Mouse (Mus musculus): ENCODE results near the gene Dact3. TPM values are rescaled to one million over a fixed set of nuclear protein-coding genes. Genes with fewer than 3 reads are reported as not detected.

Dact3 gene
- polyA plus RNA-seq, 1 experiment from 2014 or later: 3.5 TPM

DNA sequence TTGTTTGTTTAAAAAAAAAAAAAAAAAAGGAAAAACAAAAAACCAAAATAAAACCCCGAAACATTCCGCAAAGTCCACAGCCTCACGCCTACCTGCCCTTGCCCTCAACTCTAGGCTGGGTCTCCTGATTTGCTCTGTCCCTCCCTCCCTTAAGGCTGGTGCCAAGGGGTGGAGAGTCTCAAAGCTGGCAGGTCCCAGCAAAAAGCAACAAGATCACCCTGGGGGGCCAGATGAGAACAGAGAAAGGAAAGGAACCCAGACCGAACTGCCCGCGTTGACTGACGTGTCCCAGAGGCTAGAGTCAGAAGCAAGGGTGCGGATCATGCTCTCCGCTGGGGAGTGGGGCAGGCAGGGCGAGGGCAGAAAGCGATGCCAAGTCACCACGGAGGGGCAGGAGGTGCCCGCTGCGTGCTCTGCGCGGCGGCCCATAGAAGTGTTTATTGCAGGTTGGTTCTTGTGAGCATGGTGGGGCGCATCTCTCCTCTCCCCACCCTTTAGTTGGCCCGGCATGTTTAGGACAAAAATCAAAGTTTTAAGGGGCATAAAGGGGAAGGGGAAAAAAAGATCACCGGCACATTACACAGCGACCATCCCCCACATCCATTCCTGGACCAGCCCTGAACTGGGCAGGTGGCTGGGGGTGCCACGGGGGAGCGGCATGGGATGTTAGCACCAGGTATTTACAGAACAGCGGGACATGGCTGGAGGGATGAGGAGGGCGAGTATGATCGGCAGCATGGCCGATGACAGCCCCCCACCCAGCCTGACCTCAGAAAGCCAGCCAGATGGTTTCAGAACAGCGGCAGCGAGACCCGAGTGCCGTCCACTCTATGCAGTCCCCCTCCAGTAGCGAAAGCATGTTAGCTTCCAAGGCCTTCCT lies 40.6 kb downstream of the Dact3 start:
- no peak overlapping the region for H3K9ac ChIP-seq (ENCODE audit: low read depth, low read length)
- peaks cover 40% of the 10 kb centered on the region for H3K36me3 ChIP-seq (ENCODE audit: control insufficient read depth, insufficient read depth, low read length)
- no peak overlapping the region for H3K4me3 ChIP-seq (ENCODE audit: low read length)
- H3K27ac ChIP-seq (ENCODE audit: low read depth, low read length): no peak overlapping the region
- H3K9me3 ChIP-seq (ENCODE audit: control insufficient read depth, low read length): no peaks in the 10 kb centered on the region
- 85% methylated on average over 28 of the region's 32 CpGs for WGBS
- H3K4me1 ChIP-seq (ENCODE audit: control insufficient read depth, insufficient read depth, low read depth, low read length): peaks cover 28% of the 10 kb centered on the region
- no peak for ATAC-seq
- no peak overlapping the region for H3K4me2 ChIP-seq (ENCODE audit: low read length)
- H3K27me3 ChIP-seq (replicated peaks; ENCODE audit: control insufficient read depth, insufficient read depth, low read length): no peaks in the 10 kb centered on the region

DNA sequence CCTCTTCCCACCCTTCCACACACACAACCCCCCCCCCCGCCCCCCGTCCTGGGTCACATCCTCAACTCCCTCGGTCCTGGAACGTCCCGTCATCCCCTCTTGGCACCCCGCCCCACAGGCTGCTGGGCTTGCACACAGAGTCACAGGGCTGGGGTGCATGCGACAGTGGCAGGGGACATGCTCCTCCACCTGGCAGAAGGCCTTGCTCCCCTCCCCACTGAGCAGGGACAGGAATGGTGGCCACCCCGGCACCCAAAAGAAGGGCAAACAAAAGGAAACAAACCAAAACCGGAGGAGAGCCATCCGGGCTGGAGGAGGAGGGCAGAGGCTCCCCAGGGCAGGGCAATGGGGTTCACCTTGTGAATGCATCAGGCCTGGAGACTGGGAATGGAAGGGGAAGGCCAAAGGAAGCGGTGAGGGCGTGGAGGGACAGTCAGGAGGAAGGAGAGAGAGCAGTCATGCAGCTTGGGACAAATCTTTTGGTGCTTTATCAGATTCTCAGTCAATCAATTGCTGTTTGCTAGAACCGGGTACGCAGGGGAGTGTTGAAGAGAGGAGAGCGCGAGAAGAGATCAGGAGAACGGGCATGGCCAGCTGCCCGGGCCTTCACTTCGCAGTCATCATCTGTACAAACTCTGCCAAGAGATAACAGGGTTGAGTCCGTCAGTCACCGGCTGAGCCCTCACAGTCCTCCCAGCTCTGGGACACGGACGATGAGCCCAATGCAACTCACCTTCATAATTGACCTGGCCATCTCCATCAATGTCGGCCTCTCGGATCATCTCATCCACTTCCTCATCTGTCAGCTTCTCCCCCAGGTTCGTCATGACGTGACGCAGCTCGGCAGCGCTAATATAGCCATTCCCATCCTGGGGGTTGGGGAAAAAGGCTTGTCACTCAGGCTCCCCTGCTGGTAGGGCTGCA lies 41.5 kb downstream of the Dact3 start:
- Histone ChIP-seq H3K4me2 (ENCODE audit: low read length) (no peak overlapping the region), H3K4me1 (ENCODE audit: control insufficient read depth, insufficient read depth, low read depth, low read length) (peaks cover 37% of the 10 kb centered on the region), H3K9ac (ENCODE audit: low read depth, low read length) (no peak overlapping the region), H3K4me3 (ENCODE audit: low read length) (no peak overlapping the region), H3K9me3 (ENCODE audit: control insufficient read depth, low read length) (no peaks in the 10 kb centered on the region), H3K27me3 (replicated peaks; ENCODE audit: control insufficient read depth, insufficient read depth, low read length) (no peaks in the 10 kb centered on the region), H3K36me3 (ENCODE audit: control insufficient read depth, insufficient read depth, low read length) (peaks cover 40% of the 10 kb centered on the region), H3K27ac (ENCODE audit: low read depth, low read length) (no peak overlapping the region)
- ATAC-seq: no peak
- WGBS: 76% methylated on average over 30 of the region's 30 CpGs

DNA sequence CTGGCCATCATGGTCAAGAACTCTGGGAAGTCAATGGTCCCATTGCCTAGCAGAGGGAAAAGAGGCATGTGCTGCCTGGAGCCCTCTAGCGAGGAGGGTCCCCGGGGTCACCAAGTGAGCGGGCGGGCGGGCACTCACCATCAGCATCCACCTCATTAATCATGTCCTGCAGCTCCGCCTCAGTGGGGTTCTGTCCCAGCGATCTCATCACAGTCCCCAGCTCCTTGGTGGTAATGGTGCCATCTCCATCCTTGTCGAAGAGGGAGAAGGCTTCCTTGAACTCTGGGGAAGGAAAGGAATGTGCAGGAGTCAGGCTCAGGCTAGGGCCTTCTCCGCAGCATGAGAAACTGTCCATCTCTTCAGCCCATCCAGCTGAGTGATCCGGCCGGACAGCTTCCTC lies 42.3 kb downstream of the Dact3 start:
- Histone ChIP-seq H3K36me3 (ENCODE audit: control insufficient read depth, insufficient read depth, low read length) (peaks cover 40% of the 10 kb centered on the region), H3K4me2 (ENCODE audit: low read length) (no peak overlapping the region), H3K4me1 (ENCODE audit: control insufficient read depth, insufficient read depth, low read depth, low read length) (peaks cover 46% of the 10 kb centered on the region), H3K4me3 (ENCODE audit: low read length) (no peak overlapping the region), H3K27me3 (replicated peaks; ENCODE audit: control insufficient read depth, insufficient read depth, low read length) (no peaks in the 10 kb centered on the region), H3K9ac (ENCODE audit: low read depth, low read length) (no peak overlapping the region; the same call in 1 of the 2 replicates), H3K9me3 (ENCODE audit: control insufficient read depth, low read length) (no peaks in the 10 kb centered on the region), H3K27ac (ENCODE audit: low read depth, low read length) (no peak overlapping the region; the same call in 1 of the 2 replicates)
- no peak for ATAC-seq
- WGBS: 71% methylated on average over 11 of the region's 11 CpGs

DNA sequence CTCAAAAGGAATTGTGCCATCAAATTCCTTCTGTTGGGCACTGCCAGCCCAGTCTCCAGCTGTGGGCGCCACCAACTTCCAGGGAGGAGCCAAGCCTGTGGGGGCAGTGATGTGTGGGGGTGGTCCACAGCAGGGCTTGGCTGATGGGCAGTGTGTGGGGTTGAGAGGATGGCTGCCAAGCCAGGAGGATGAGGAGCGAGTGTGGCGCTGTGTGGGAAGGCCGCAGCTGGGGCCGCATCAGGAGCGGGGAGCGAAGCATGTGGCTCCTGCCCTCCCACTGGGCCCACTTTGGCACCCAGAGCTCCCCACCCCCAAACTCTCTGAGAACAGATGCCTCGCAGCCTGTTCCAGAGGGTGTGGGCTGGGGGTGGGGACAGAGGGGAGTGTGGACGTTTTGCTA lies 42.9 kb downstream of the Dact3 start:
- ATAC-seq: no peak
- H3K27me3 ChIP-seq (replicated peaks; ENCODE audit: control insufficient read depth, insufficient read depth, low read length): no peaks in the 10 kb centered on the region
- H3K4me2 ChIP-seq (ENCODE audit: low read length): no peak overlapping the region
- H3K4me3 ChIP-seq (ENCODE audit: low read length): no peak overlapping the region
- H3K36me3 ChIP-seq (ENCODE audit: control insufficient read depth, insufficient read depth, low read length): peaks cover 40% of the 10 kb centered on the region
- peaks cover 47% of the 10 kb centered on the region for H3K4me1 ChIP-seq (ENCODE audit: control insufficient read depth, insufficient read depth, low read depth, low read length)
- no peaks in the 10 kb centered on the region for H3K9me3 ChIP-seq (ENCODE audit: control insufficient read depth, low read length)
- 43% methylated on average over 9 of the region's 9 CpGs for WGBS
- H3K27ac ChIP-seq (ENCODE audit: low read depth, low read length): peak overlapping the region; percentile 7; the same call in 1 of the 2 replicates
- H3K9ac ChIP-seq (ENCODE audit: low read depth, low read length): peak overlapping the region; percentile 28; the same call in 1 of the 2 replicates

DNA sequence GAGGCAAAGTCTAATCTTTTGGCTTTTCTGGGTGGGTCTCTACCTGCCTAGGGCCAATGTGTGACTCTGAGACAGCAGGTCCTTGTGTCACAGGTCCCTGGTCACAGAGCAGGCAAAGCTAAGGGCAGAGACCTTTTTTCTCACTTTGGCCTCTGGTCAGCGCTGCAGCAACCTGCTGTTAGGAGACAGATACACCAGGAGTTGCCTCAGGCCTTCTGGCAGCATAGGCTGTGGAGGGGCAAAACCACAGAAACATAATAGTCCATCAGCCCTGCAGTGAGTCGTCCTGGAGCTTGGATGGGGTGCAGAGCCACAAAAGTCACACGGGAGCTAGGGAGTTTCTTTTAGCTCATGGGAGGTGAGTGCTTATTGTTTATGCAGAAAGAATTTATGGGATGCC lies 43.6 kb downstream of the Dact3 start:
- no peaks in the 10 kb centered on the region for H3K27me3 ChIP-seq (replicated peaks; ENCODE audit: control insufficient read depth, insufficient read depth, low read length)
- peak overlapping the region; percentile 32; the same call in 1 of the 2 replicates for H3K27ac ChIP-seq (ENCODE audit: low read depth, low read length)
- H3K4me3 ChIP-seq (ENCODE audit: low read length): no peak overlapping the region
- no peaks in the 10 kb centered on the region for H3K9me3 ChIP-seq (ENCODE audit: control insufficient read depth, low read length)
- H3K4me1 ChIP-seq (ENCODE audit: control insufficient read depth, insufficient read depth, low read depth, low read length): peaks cover 47% of the 10 kb centered on the region
- no peak overlapping the region for H3K4me2 ChIP-seq (ENCODE audit: low read length)
- ATAC-seq: no peak
- H3K9ac ChIP-seq (ENCODE audit: low read depth, low read length): no peak overlapping the region
- 69% methylated on average over 3 of the region's 3 CpGs for WGBS
- peaks cover 40% of the 10 kb centered on the region for H3K36me3 ChIP-seq (ENCODE audit: control insufficient read depth, insufficient read depth, low read length)

DNA sequence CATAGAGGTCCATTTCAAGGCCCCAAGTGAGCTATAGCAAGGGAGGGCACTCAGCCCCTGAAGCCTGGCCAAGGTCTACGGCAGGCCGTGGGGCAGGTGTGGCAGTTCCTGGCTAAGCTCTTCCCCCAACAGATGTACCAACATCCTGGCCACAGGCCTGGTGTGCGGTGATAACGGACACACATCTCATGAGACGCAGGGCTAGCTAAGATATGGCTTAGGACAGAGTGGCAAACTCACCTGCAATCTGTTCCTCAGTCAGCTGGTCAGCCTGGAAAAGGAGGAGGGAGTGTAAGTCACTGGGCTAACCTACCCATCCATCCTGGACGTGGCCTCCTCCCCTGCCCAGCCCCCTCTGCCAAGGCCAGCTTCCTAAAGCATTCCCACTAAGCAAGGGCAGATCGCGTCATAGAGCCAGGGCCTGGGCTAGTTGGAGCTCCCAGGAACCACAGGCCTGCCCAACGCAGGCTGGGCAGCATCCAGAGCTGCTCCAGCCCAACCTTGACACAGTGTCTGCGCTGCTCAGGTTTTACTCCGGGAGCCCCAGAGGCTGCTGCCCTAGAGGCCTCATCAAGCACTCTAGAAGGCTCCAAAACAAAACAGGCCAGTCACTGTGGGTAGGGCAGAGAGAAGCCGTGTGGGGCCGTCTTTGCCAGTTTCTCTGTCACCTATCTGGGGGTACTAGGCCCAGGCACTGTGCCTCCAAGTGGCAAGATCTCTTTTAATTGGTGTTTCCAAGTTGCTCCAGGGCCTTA lies 44.5 kb downstream of the Dact3 start:
- Histone ChIP-seq H3K27ac (ENCODE audit: low read depth, low read length) (peak overlapping the region; percentile 26; the same call in 1 of the 2 replicates), H3K4me2 (ENCODE audit: low read length) (peak overlapping the region; percentile 92), H3K36me3 (ENCODE audit: control insufficient read depth, insufficient read depth, low read length) (peaks cover 37% of the 10 kb centered on the region), H3K4me3 (ENCODE audit: low read length) (peak overlapping the region; percentile 17), H3K4me1 (ENCODE audit: control insufficient read depth, insufficient read depth, low read depth, low read length) (peaks cover 47% of the 10 kb centered on the region), H3K9me3 (ENCODE audit: control insufficient read depth, low read length) (no peaks in the 10 kb centered on the region), H3K9ac (ENCODE audit: low read depth, low read length) (peak overlapping the region; percentile 6), H3K27me3 (replicated peaks; ENCODE audit: control insufficient read depth, insufficient read depth, low read length) (no peaks in the 10 kb centered on the region)
- ATAC-seq: no peak
- WGBS: 77% methylated on average over 13 of the region's 13 CpGs

DNA sequence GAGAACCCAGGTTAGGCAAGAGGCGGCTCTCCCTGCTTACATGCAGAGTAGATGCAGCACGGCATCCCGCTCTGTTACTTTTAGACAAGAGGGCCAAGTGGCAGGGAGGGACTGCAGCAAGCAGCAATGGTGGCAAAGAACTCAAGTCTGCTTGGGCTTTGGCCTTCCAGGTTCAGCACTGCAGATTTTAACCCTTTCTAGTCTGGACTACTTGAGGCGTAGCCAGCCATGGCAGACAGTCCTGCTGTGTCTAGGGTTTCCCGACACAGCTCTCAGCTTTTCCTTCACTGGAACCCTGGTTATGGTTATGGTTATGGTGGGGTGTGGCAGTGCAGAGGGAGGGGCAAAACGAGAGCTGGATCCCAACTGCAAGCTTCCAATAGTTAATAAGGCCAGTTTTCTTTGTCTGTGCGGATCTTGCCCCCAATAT lies 45.0 kb downstream of the Dact3 start:
- peak overlapping the region; percentile 17 for H3K4me3 ChIP-seq (ENCODE audit: low read length)
- WGBS: 70% methylated on average over 7 of the region's 7 CpGs

DNA sequence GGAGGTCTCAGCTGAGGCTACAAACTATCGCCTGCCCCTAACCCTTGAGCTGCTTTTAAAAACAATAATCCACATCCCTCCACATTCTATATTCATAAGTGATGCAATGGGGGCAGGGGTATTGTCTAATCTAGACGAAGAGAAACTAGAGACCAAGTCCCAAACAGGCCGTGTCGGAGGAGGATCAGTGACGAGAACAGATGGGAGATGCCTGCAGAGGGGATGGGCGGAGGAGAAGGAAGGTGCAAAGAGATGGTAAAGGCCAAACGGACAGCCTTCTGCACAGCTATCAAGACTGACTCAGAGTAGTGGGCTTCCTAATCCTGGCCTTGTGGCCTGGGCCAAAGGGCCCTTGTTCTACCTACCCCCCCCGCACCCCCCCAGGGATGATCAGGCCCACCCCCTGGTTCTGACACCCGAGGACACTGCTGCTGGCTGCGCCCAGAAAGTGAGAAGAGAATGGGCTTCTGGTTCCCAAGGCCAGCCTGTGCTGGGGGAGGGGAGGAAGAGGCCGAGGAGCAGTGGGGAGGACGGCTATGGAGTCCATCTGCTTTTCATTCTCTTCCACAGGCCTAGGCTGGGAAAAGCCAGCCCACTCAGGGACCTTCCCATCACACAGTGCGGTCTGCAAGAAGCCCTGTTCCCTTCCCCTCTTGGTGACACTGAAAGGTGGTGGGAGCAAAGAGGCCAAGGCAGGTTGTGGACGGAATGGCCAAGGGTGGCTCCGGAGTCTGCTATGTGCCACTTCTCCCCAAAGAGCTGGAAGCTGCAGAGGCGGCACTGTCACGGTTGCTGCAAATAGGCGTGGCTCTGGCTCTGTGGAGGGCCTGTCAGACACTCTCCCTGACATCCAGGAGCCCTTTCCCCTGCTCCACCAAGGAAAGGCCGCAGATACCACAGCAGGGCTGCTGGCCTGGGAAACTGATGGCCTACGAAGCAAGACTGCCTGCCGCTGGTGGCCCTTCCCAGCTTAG lies 46.0 kb downstream of the Dact3 start:
- H3K36me3 ChIP-seq (ENCODE audit: control insufficient read depth, insufficient read depth, low read length): peaks cover 26% of the 10 kb centered on the region
- H3K4me1 ChIP-seq (ENCODE audit: control insufficient read depth, insufficient read depth, low read depth, low read length): peaks cover 47% of the 10 kb centered on the region
- ATAC-seq: no peak
- no peaks in the 10 kb centered on the region for H3K27me3 ChIP-seq (replicated peaks; ENCODE audit: control insufficient read depth, insufficient read depth, low read length)
- no peaks in the 10 kb centered on the region for H3K9me3 ChIP-seq (ENCODE audit: control insufficient read depth, low read length)
- H3K27ac ChIP-seq (ENCODE audit: low read depth, low read length): peak overlapping the region; percentile 99
- peak overlapping the region; percentile 60 for H3K4me3 ChIP-seq (ENCODE audit: low read length)
- peak overlapping the region; percentile 92 for H3K4me2 ChIP-seq (ENCODE audit: low read length)
- peak overlapping the region; percentile 98 for H3K9ac ChIP-seq (ENCODE audit: low read depth, low read length)
- WGBS: 25% methylated on average over 21 of the region's 21 CpGs

More for the DNA sequence above, 45.0 kb downstream of the Dact3 start:
- no peak for ATAC-seq
- H3K27me3 ChIP-seq (replicated peaks; ENCODE audit: control insufficient read depth, insufficient read depth, low read length): no peaks in the 10 kb centered on the region
- peaks cover 31% of the 10 kb centered on the region for H3K36me3 ChIP-seq (ENCODE audit: control insufficient read depth, insufficient read depth, low read length)
- H3K9me3 ChIP-seq (ENCODE audit: control insufficient read depth, low read length): no peaks in the 10 kb centered on the region
- H3K4me1 ChIP-seq (ENCODE audit: control insufficient read depth, insufficient read depth, low read depth, low read length): peaks cover 47% of the 10 kb centered on the region
- H3K27ac ChIP-seq (ENCODE audit: low read depth, low read length): no peak overlapping the region
- H3K4me2 ChIP-seq (ENCODE audit: low read length): peak overlapping the region; percentile 92
- peak overlapping the region; percentile 33; the same call in 1 of the 2 replicates for H3K9ac ChIP-seq (ENCODE audit: low read depth, low read length)

Measured in hindbrain, embryonic 16.5 days (tissue).